Mouse (Mus musculus) monocyte, adult 59 days (primary cell): ENCODE measurements around the gene BC048403. TPM values are rescaled to one million over a fixed set of nuclear protein-coding genes. Genes with fewer than 3 reads are reported as not detected.

ENCODE experiments used
- total RNA-seq, 2 experiments: library from RNA; stranded (reverse); gene quantifications; one replicate each; pipeline ENCODE4 v1.2.4; 2023

BC048403 gene
- 1 to 10 TPM; 6.4 to 7.8 TPM for total RNA-seq

DNA sequence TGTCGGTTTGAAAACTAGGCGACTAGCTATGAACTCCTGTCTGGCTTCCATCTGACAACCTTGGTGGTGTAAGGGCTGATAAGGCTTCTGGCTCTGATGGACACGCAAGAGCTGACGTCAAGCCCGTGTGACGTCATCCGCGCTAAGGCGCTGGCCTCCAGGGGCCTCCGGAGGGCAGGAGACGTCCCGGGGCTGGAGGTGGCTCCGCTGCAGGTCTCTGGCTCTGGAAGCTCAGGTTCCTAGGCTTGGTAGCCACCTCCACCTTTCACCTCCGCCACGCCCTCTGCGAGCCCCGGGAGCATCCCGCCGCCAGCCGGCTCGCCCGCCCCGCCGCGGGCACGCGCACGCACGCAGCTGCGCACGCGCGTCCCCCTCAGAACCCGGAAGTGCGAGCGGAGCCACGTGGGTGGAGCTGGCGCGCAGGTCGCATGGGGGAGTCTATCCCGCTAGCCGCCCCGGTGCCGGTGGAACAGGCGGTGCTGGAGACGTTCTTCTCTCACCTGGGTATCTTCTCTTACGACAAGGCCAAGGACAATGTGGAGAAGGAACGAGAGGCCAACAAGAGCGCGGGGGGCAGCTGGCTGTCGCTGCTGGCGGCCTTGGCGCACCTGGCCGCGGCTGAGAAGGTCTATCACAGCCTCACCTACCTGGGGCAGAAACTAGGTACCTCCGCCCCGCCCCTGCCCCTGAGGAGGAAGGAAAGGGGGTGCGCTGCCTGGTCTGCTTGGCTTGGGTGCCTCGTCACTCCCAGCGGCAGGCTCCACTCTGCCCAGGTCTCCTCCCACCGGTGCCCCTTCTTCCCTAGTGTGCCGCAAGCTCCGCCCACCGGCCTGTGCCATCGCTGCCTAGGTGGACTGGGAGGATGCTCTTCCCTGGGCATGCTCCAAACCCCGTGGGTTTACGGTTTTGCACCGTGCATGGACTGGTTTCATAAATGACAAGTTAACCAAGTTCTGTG is at the start of gene BC048403:
BC048403 (plus strand) TSS at position 390 of the 958 bp plus-strand sequence.

Other genes starting within 250 kb of the BC048403 start
- gene Tbk1, start 153.2 kb upstream of the BC048403 start, total RNA-seq: 10 to 100 TPM; 71.7 to 87.3 TPM
- 10 to 100 TPM; 26.1 to 33.0 TPM for gene Xpot, start 113.6 kb upstream of the BC048403 start, total RNA-seq
- gene D930020B18Rik, start 98.3 kb upstream of the BC048403 start, total RNA-seq: not detected